Mouse (Mus musculus): ENCODE results near the gene Tradd. TPM values are rescaled to one million over a fixed set of nuclear protein-coding genes. Genes with fewer than 3 reads are reported as not detected.
"Not testable (repeated sequence)": the region's sequence is repeated elsewhere in the genome, so short reads cannot be mapped to it uniquely, and the experiment has no call there.

The Tradd gene
- polyA plus RNA-seq, 1 experiment from 2014 or later, result 26.2 TPM

DNA sequence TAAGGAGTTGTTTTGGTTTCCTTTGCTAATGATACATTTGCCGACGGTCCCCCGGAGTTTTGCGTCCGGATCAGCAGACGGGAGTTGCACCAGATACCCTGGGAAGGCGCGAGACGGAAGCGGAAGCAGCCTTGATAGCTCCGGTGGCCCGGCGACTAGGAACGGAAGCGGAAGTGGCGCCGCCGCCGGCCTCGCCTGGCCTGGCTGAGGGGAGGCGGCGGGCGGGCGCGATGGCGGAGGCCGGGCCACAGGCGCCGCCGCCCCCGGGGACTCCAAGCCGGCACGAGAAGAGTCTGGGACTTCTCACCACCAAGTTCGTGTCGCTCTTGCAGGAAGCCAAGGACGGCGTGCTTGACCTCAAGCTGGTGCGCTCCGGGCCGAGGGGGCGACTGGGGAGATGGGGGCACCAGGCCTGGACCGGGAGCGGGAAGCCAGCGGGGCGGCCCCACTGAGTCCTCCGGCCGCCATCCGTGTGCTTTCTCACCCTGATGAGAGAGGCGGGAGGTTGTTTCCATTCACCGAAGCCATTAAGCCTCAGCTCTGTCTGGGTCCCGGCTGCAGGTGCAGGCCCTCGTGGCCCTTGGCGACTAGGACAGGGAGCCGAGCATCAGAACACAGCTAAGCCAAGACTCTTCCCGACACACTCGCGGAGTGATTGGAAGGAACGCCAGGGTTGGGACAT is 33.2 kb upstream of the Tradd start, which contains the start of gene E2f4:
TSS of gene E2f4 (plus strand) at position 153 of the 682 bp plus-strand sequence.
- peak; percentile 86 for ATAC-seq (replicated peaks; ENCODE audit: low FRiP score, low TSS enrichment, low read depth)
- no peaks in the 10 kb centered on the region for H3K9me3 ChIP-seq (ENCODE audit: control insufficient read depth, low read length)

DNA sequence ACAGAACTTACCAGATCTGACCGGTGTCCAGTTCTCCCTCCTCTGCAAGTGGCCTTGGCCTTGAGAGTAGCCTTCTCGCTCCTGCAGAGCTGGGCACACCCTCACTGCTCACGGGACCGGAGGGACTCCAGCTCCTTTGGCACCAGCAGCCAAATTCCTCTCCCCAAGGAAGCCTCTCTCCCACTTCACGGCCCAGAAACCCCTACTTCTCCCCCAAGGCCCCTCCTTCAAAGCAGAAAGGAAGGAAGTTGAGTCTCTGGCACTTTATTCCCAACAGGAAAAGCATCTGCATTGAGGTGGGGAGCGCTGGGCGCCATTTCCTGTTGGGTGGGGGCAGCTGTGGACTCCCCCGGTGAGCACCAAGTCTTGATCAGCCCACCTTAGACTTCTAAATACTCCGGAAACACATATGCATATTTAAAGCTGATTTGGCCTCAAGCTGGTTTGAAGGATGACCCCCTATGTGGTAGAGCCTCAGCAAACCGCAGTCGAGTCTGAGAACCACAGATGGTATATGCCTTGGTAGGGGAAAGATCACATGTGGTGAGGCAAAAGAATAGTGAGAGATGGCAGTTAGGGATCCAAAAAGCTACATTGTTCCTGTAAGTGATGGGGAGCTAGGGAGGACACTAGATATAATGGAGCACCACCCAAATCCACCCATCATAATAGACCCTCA is 31.6 kb upstream of the Tradd start, which contains the start of gene Exoc3l:
TSS of gene Exoc3l (minus strand) at position 207 of the 679 bp plus-strand sequence.
- 53% methylated on average over 11 of the region's 11 CpGs for WGBS
- ATAC-seq (replicated peaks; ENCODE audit: low FRiP score, low TSS enrichment, low read depth), result no peak
- DNase-seq (ENCODE audit: low spot score), result no peak
- peak within 1 kb of the TSS; percentile 59 for H3K4me3 ChIP-seq (ENCODE audit: low read depth, low read length)
- H3K27me3 ChIP-seq (replicated peaks; ENCODE audit: control insufficient read depth, insufficient read depth, low read length), result no peaks in the 10 kb centered on the region
- H3K36me3 ChIP-seq (ENCODE audit: control insufficient read depth, insufficient read depth, low read length), result peaks cover 24% of the 10 kb centered on the region
- H3K4me1 ChIP-seq (replicated peaks; ENCODE audit: control insufficient read depth, insufficient read depth, low read length), result peaks cover 17% of the 10 kb centered on the region
- peak within 1 kb of the TSS; percentile 70 for H3K4me2 ChIP-seq (ENCODE audit: low read length)
- no peaks in the 10 kb centered on the region for H3K9me3 ChIP-seq (ENCODE audit: control insufficient read depth, low read length)
- H3K9ac ChIP-seq (ENCODE audit: low read length), result peak within 1 kb of the TSS; percentile 63; the same call in 1 of the 2 replicates
- H3K27ac ChIP-seq (ENCODE audit: low read depth), result no peak within 1 kb of the TSS

More for the DNA sequence above, 33.2 kb upstream of the Tradd start, which contains the start of gene E2f4:
- DNase-seq (ENCODE audit: low spot score), result peak; percentile 90
- peak within 1 kb of the TSS; percentile 59 for H3K4me3 ChIP-seq (ENCODE audit: low read depth, low read length)
- no peaks in the 10 kb centered on the region for H3K27me3 ChIP-seq (replicated peaks; ENCODE audit: control insufficient read depth, insufficient read depth, low read length)
- H3K36me3 ChIP-seq (ENCODE audit: control insufficient read depth, insufficient read depth, low read length), result peaks cover 39% of the 10 kb centered on the region
- H3K4me2 ChIP-seq (ENCODE audit: low read length), result peak within 1 kb of the TSS; percentile 94
- H3K9ac ChIP-seq (ENCODE audit: low read length), result peak within 1 kb of the TSS; percentile 63
- H3K27ac ChIP-seq (ENCODE audit: low read depth), result peak within 1 kb of the TSS; percentile 17; the same call in 1 of the 2 replicates
- WGBS, result 0% methylated on average over 58 of the region's 58 CpGs
- peaks cover 17% of the 10 kb centered on the region for H3K4me1 ChIP-seq (replicated peaks; ENCODE audit: control insufficient read depth, insufficient read depth, low read length)

DNA sequence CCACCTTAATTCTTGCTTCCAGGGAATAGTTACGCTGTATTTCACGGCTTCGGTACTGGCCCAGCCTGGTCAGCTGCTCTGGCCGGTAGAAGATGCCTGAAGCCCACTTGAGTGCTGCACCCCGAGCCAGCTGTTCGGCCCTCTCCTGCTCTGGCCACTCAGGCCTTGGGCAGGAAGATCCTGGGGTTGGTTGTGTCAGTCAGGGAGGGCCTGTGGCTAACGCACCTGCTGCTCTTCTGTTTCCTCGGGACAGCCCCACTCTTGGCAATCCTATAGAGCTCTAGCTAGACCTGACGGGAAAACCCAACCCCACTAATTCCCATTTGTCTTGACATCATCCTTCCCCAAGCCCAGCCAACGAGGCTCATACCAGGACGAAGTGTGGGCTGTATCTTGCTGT is 30.8 kb upstream of the Tradd start:
- no peak for DNase-seq (ENCODE audit: low spot score)
- Histone ChIP-seq H3K27ac (ENCODE audit: low read depth) (no peak overlapping the region), H3K4me3 (ENCODE audit: low read depth, low read length) (peak overlapping the region; percentile 1; the same call in 1 of the 2 replicates), H3K4me2 (ENCODE audit: low read length) (peak overlapping the region; percentile 18; the same call in 1 of the 2 replicates), H3K4me1 (replicated peaks; ENCODE audit: control insufficient read depth, insufficient read depth, low read length) (peaks cover 21% of the 10 kb centered on the region), H3K9me3 (ENCODE audit: control insufficient read depth, low read length) (no peaks in the 10 kb centered on the region), H3K27me3 (replicated peaks; ENCODE audit: control insufficient read depth, insufficient read depth, low read length) (peaks cover 6% of the 10 kb centered on the region), H3K36me3 (ENCODE audit: control insufficient read depth, insufficient read depth, low read length) (peaks cover 17% of the 10 kb centered on the region), H3K9ac (ENCODE audit: low read length) (no peak overlapping the region)
- WGBS, result 70% methylated on average over 11 of the region's 11 CpGs
- no peak for ATAC-seq (replicated peaks; ENCODE audit: low FRiP score, low TSS enrichment, low read depth)

DNA sequence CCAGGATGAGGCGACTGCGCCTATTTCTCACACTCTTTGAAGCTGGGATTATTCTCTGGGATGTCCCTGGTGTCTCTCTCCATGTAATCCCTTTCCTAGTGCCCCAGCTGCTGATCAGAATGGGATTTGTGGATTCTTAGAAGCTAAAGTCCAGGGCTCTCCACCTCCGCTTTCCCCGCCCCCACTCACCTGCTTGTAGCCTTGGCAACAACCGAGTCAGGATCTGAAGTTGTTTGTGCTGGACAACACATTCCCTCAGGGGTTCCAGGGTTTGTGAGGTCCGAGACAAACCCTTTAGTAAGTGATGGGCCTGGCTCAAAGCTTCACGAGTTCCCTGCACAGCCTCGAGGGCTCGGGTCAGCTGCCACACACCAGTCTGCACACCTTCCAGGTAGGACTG is 30.4 kb upstream of the Tradd start:
- no peak overlapping the region for H3K4me3 ChIP-seq (ENCODE audit: low read depth, low read length)
- H3K36me3 ChIP-seq (ENCODE audit: control insufficient read depth, insufficient read depth, low read length), result peaks cover 12% of the 10 kb centered on the region
- no peak for ATAC-seq (replicated peaks; ENCODE audit: low FRiP score, low TSS enrichment, low read depth)
- H3K4me2 ChIP-seq (ENCODE audit: low read length), result no peak overlapping the region; the same call in 1 of the 2 replicates
- WGBS, result 62% methylated on average over 9 of the region's 9 CpGs
- H3K27ac ChIP-seq (ENCODE audit: low read depth), result no peak overlapping the region
- H3K27me3 ChIP-seq (replicated peaks; ENCODE audit: control insufficient read depth, insufficient read depth, low read length), result peaks cover 10% of the 10 kb centered on the region
- DNase-seq (ENCODE audit: low spot score), result no peak
- peaks cover 25% of the 10 kb centered on the region for H3K4me1 ChIP-seq (replicated peaks; ENCODE audit: control insufficient read depth, insufficient read depth, low read length)
- no peak overlapping the region for H3K9ac ChIP-seq (ENCODE audit: low read length)
- H3K9me3 ChIP-seq (ENCODE audit: control insufficient read depth, low read length), result no peaks in the 10 kb centered on the region

DNA sequence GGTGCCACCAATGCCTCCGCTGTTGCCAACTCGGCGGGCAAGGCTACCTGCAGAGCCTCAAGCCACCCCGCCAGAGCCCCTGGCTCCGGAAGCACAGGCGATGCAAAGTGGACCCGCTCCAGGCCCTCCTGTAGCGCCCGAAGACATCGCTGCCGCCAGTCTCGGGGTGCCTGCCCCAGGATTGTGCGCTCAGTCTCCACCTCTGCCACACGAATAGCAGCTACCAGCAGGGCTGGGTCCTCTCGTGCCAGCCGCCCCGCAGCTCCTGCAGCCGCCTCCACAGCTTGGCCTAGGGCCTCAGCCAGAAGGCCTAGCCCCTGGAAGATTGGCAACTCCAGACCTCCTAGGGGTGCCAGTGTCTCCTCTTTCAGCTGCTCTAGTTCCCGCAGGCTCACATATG is 29.0 kb upstream of the Tradd start:
- Histone ChIP-seq H3K36me3 (ENCODE audit: control insufficient read depth, insufficient read depth, low read length) (no peaks in the 10 kb centered on the region), H3K4me2 (ENCODE audit: low read length) (no peak overlapping the region), H3K27ac (ENCODE audit: low read depth) (no peak overlapping the region), H3K9ac (ENCODE audit: low read length) (no peak overlapping the region), H3K9me3 (ENCODE audit: control insufficient read depth, low read length) (no peaks in the 10 kb centered on the region), H3K4me1 (replicated peaks; ENCODE audit: control insufficient read depth, insufficient read depth, low read length) (peaks cover 20% of the 10 kb centered on the region), H3K4me3 (ENCODE audit: low read depth, low read length) (no peak overlapping the region), H3K27me3 (replicated peaks; ENCODE audit: control insufficient read depth, insufficient read depth, low read length) (peaks cover 10% of the 10 kb centered on the region)
- 65% methylated on average over 19 of the region's 19 CpGs for WGBS
- no peak for DNase-seq (ENCODE audit: low spot score)
- ATAC-seq (replicated peaks; ENCODE audit: low FRiP score, low TSS enrichment, low read depth), result no peak

DNA sequence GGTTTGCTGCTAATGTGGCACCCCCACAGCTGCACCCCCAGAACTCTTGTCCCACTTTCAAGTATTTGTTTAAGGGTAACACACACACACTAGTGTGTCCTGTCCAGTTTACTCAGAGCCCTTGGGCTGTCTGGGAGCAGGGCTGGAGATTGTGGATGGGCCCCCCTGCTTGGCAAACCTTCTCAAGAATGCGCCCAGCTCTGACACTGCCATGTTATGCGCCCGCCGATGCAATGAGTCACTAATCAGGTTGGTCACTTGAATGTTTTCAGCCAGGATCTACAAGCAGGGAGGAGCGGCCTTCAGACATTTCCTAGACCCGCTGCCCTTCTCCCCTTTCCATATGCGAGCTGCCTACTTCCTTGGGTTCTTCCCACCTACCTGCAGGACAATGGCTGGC is 28.1 kb upstream of the Tradd start:
- Histone ChIP-seq H3K4me1 (replicated peaks; ENCODE audit: control insufficient read depth, insufficient read depth, low read length) (peaks cover 17% of the 10 kb centered on the region), H3K36me3 (ENCODE audit: control insufficient read depth, insufficient read depth, low read length) (no peaks in the 10 kb centered on the region), H3K27me3 (replicated peaks; ENCODE audit: control insufficient read depth, insufficient read depth, low read length) (peaks cover 10% of the 10 kb centered on the region), H3K9me3 (ENCODE audit: control insufficient read depth, low read length) (no peaks in the 10 kb centered on the region), H3K9ac (ENCODE audit: low read length) (no peak overlapping the region), H3K4me3 (ENCODE audit: low read depth, low read length) (no peak overlapping the region), H3K4me2 (ENCODE audit: low read length) (no peak overlapping the region), H3K27ac (ENCODE audit: low read depth) (no peak overlapping the region)
- no peak for DNase-seq (ENCODE audit: low spot score)
- no peak for ATAC-seq (replicated peaks; ENCODE audit: low FRiP score, low TSS enrichment, low read depth)
- 81% methylated on average over 7 of the region's 7 CpGs for WGBS

DNA sequence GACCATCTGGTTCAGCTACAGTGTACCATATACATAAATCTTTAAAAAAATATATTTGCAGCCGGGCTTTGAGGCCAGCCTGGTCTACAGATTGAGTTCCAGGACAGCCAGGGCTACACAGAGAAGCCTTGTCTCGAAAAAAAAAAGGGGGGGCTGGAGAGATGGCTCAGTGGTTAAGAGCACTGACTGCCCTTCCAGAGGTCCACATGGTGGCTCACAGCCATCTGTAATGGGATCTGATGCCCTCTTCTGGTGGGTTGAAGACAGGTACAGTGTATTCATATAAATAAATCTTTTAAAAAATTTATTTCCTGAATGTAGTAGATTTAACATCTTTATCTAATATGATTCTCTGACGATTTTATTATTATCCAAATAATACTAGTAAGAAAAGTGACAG is 27.4 kb upstream of the Tradd start:
- 65% methylated on average over 3 of the region's 3 CpGs for WGBS

DNA sequence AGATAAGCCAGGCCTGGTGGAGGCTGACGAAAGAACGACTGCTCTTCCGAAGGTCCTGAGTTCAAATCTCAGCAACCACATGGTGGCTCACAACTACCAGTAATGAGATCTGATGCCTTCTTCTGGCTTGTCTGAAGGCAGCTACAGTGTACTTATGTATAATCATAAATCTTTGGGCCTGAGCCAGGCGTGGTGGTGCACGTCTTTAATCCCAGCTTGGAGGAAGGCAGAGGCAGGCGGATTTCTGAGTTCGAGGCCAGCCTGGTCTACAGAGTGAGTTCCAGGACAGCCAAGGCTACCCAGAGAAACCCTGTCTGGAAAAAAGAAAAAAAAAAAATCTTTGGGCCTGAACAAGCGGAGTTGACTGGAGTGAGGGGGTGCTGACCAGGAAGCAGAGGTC is 27.0 kb upstream of the Tradd start:
- 85% methylated on average over 8 of the region's 8 CpGs for WGBS
- peaks cover 10% of the 10 kb centered on the region for H3K27me3 ChIP-seq (replicated peaks; ENCODE audit: control insufficient read depth, insufficient read depth, low read length)
- H3K4me2 ChIP-seq (ENCODE audit: low read length); H3K27ac ChIP-seq (ENCODE audit: low read depth); H3K9ac ChIP-seq (ENCODE audit: low read length); H3K4me3 ChIP-seq (ENCODE audit: low read depth, low read length); H3K9me3 ChIP-seq (ENCODE audit: control insufficient read depth, low read length); DNase-seq (ENCODE audit: low spot score); ATAC-seq (replicated peaks; ENCODE audit: low FRiP score, low TSS enrichment, low read depth); H3K36me3 ChIP-seq (ENCODE audit: control insufficient read depth, insufficient read depth, low read length): not testable (repeated sequence)
- peaks cover 10% of the 10 kb centered on the region for H3K4me1 ChIP-seq (replicated peaks; ENCODE audit: control insufficient read depth, insufficient read depth, low read length)

More for the DNA sequence above, 27.4 kb upstream of the Tradd start:
- H3K4me2 ChIP-seq (ENCODE audit: low read length); H3K4me3 ChIP-seq (ENCODE audit: low read depth, low read length); ATAC-seq (replicated peaks; ENCODE audit: low FRiP score, low TSS enrichment, low read depth); H3K9ac ChIP-seq (ENCODE audit: low read length); H3K9me3 ChIP-seq (ENCODE audit: control insufficient read depth, low read length); H3K27ac ChIP-seq (ENCODE audit: low read depth); DNase-seq (ENCODE audit: low spot score); H3K36me3 ChIP-seq (ENCODE audit: control insufficient read depth, insufficient read depth, low read length): not testable (repeated sequence)
- Histone ChIP-seq H3K4me1 (replicated peaks; ENCODE audit: control insufficient read depth, insufficient read depth, low read length) (peaks cover 12% of the 10 kb centered on the region), H3K27me3 (replicated peaks; ENCODE audit: control insufficient read depth, insufficient read depth, low read length) (peaks cover 10% of the 10 kb centered on the region)
